Mouse (Mus musculus): ENCODE data around the gene Plcl1. TPM values are rescaled to one million over a fixed set of nuclear protein-coding genes. Genes with fewer than 3 reads are reported as not detected.
"Not testable (repeated sequence)": the region's sequence is repeated elsewhere in the genome, so short reads cannot be mapped to it uniquely, and the experiment has no call there.

The Plcl1 gene
- total RNA-seq, 2 experiments from 2014 or later = 14.3 to 14.7 TPM

- intact Hi-C loops (cut with DNase I) = no loop called here
- DNase-seq = no peak
These were observed 30.9 kb downstream of the Plcl1 start for GRCm38 (mm10) chr1:55436589-55436988.

- intact Hi-C loops (cut with DNase I) = no loop called here
- no peak for DNase-seq
These were observed 31.4 kb downstream of the Plcl1 start for GRCm38 (mm10) chr1:55437095-55437494.

GRCm38 (mm10) chr1:55438617-55439016 lies 32.9 kb downstream of the Plcl1 start:
- intact Hi-C loops (cut with DNase I) = no loop called here
- DNase-seq = no peak

- DNase-seq = no peak
- intact Hi-C loops (cut with DNase I) = no loop called here
These were observed 39.4 kb downstream of the Plcl1 start for GRCm38 (mm10) chr1:55445043-55445688.

GRCm38 (mm10) chr1:55445689-55446044 lies 39.9 kb downstream of the Plcl1 start:
- intact Hi-C loops (cut with DNase I) = no loop called here
- no peak for DNase-seq

GRCm38 (mm10) chr1:55446273-55446672 lies 40.6 kb downstream of the Plcl1 start:
- intact Hi-C loops (cut with DNase I) = no loop called here
- no peak for DNase-seq

GRCm38 (mm10) chr1:55446876-55447275 lies 41.2 kb downstream of the Plcl1 start:
- intact Hi-C loops (cut with DNase I) = no loop called here
- no peak for DNase-seq

- intact Hi-C loops (cut with DNase I) = no loop called here
These were observed 41.9 kb downstream of the Plcl1 start for GRCm38 (mm10) chr1:55447661-55448060.

GRCm38 (mm10) chr1:55448104-55448503 lies 42.4 kb downstream of the Plcl1 start:
- no peak for DNase-seq
- intact Hi-C loops (cut with DNase I) = no loop called here

More at GRCm38 (mm10) chr1:55447661-55448060, 41.9 kb downstream of the Plcl1 start:
- DNase-seq = no peak

- DNase-seq = no peak
- intact Hi-C loops (cut with DNase I) = no loop called here
These were observed 44.1 kb downstream of the Plcl1 start for GRCm38 (mm10) chr1:55449779-55450178.

- DNase-seq = peak; percentile 85
- intact Hi-C loops (cut with DNase I) = no loop called here
These were observed 48.4 kb downstream of the Plcl1 start for GRCm38 (mm10) chr1:55454119-55454518.

GRCm38 (mm10) chr1:55462301-55462700 lies 56.6 kb downstream of the Plcl1 start:
- intact Hi-C loops (cut with DNase I) = no loop called here
- no peak for DNase-seq

GRCm38 (mm10) chr1:55473756-55474155 lies 68.0 kb downstream of the Plcl1 start:
- DNase-seq = no peak
- intact Hi-C loops (cut with DNase I) = no loop called here

GRCm38 (mm10) chr1:55474976-55475375 lies 69.3 kb downstream of the Plcl1 start:
- intact Hi-C loops (cut with DNase I) = no loop called here
- no peak for DNase-seq

- DNase-seq; intact Hi-C loops (cut with DNase I): not testable (repeated sequence)
These were observed 81.7 kb downstream of the Plcl1 start for GRCm38 (mm10) chr1:55487371-55487770.

GRCm38 (mm10) chr1:55488261-55488660 lies 82.5 kb downstream of the Plcl1 start:
- intact Hi-C loops (cut with DNase I) = no loop called here
- no peak for DNase-seq

GRCm38 (mm10) chr1:55489355-55489754 lies 83.6 kb downstream of the Plcl1 start:
- intact Hi-C loops (cut with DNase I) = no loop called here
- peak; percentile 91 for DNase-seq

- DNase-seq = peak; percentile 37
- intact Hi-C loops (cut with DNase I) = loop anchor here (10.0 kb wide), 1 partner anchor 85 kb away; no protein-coding TSS in a partner anchor
These were observed 94.2 kb downstream of the Plcl1 start for GRCm38 (mm10) chr1:55499872-55500271.

- peak; percentile 25 for DNase-seq
- intact Hi-C loops (cut with DNase I) = loop anchor here (10.0 kb wide), 1 partner anchor 86 kb away; no protein-coding TSS in a partner anchor
These were observed 95.4 kb downstream of the Plcl1 start for GRCm38 (mm10) chr1:55500981-55501682.

- no peak for DNase-seq
- intact Hi-C loops (cut with DNase I) = loop anchor here (10.0 kb wide), 1 partner anchor 91 kb away; no protein-coding TSS in a partner anchor
These were observed 100.1 kb downstream of the Plcl1 start for GRCm38 (mm10) chr1:55505811-55506210.

GRCm38 (mm10) chr1:55507061-55507460 lies 101.3 kb downstream of the Plcl1 start:
- intact Hi-C loops (cut with DNase I) = loop anchor here (10.0 kb wide), 1 partner anchor 92 kb away; no protein-coding TSS in a partner anchor
- no peak for DNase-seq

GRCm38 (mm10) chr1:55509587-55509986 lies 103.9 kb downstream of the Plcl1 start:
- intact Hi-C loops (cut with DNase I) = loop anchor here (10.0 kb wide), 1 partner anchor 95 kb away; no protein-coding TSS in a partner anchor
- no peak for DNase-seq

Data from left cerebral cortex, postnatal 4 days (tissue).